In the genomic region with DNA sequence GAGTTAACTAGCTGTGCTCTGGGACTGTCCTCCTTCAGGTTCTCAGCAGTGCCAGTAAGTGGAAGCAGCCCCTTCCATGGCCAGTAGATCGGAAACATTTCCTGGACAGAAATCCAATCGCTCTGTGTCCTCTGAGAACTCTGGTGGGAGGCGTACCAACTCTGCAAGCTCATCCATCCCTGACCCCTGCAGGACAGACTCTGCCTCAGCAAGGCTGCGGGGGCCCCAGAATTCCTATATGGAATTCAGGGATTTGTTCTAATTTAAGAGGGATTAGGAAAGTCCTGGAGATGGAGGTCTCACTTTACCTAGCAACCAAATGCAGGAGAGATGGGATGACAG, we compare ENCODE assay signal across 17 mouse cellular contexts.
DNase-seq lines count a peak whose midpoint lies in the region; ATAC-seq lines count a peak whose summit lies in the region.
"Had no signal": no experiment of that assay in that cellular context is flagged by ENCODE, and none has a peak within 500 bp of the region (broad histone marks: within the 10 kb centered on the region; RNA-seq: fewer than 3 reads in every experiment).

No protein-coding gene starts in this region.

- H3K27ac ChIP-seq in hindbrain, embryonic 13.5 days, result peak overlapping the region; percentile 88
- H3K27ac ChIP-seq in hindbrain, embryonic 10.5 days, result no peak overlapping the region
- peak overlapping the region; percentile 60 for H3K27ac ChIP-seq in midbrain, embryonic 14.5 days (replicated peaks; ENCODE audit: low read depth, low read length)
- H3K27ac ChIP-seq: embryonic facial prominence, embryonic 15.5 days; forebrain, embryonic 10.5 days; intestine, embryonic 15.5 days; kidney, embryonic 15.5 days had no signal

- 77% methylated on average over 4 of the region's 4 CpGs for WGBS in hindbrain, embryonic 13.5 days
- 79% methylated on average over 4 of the region's 4 CpGs for WGBS in hindbrain, embryonic 10.5 days
- WGBS in midbrain, embryonic 14.5 days, result 58% methylated on average over 4 of the region's 4 CpGs

- H3K4me1 ChIP-seq in hindbrain, embryonic 13.5 days (replicated peaks), result peaks cover 26% of the 10 kb centered on the region
- H3K4me1 ChIP-seq in hindbrain, embryonic 10.5 days (replicated peaks), result peaks cover 16% of the 10 kb centered on the region
- peaks cover 16% of the 10 kb centered on the region for H3K4me1 ChIP-seq in midbrain, embryonic 14.5 days (ENCODE audit: control insufficient read depth, insufficient read depth, low read length)
- H3K4me1 ChIP-seq: embryonic facial prominence, embryonic 15.5 days; kidney, embryonic 15.5 days had no signal

- no peak overlapping the region for H3K4me3 ChIP-seq in hindbrain, embryonic 13.5 days
- H3K4me3 ChIP-seq in hindbrain, embryonic 10.5 days, result no peak overlapping the region
- no peak overlapping the region for H3K4me3 ChIP-seq in midbrain, embryonic 14.5 days (replicated peaks; ENCODE audit: low read depth, low read length)
- H3K4me3 ChIP-seq: embryonic facial prominence, embryonic 15.5 days; forebrain, embryonic 10.5 days; heart, embryonic 12.5 days; intestine, embryonic 15.5 days; kidney, embryonic 15.5 days had no signal

- no peak for DNase-seq in cerebellum, adult 8-10 months
- no peak for DNase-seq in hindbrain, embryonic 10.5 days (ENCODE audit: low spot score)
- peak; percentile 47 for DNase-seq in cerebellum, adult 9-11 months
- DNase-seq in midbrain, embryonic 14.5 days, result no peak
- no peak for DNase-seq in adrenal gland, postnatal 10 days
- no peak for DNase-seq in right cerebral cortex, postnatal 10 days (ENCODE audit: low spot score in 2 of 2)
- DNase-seq: lung, embryonic 14.5 days; thymus, postnatal 25 days had no signal

- peak overlapping the region; percentile 49; the same call in 1 of the 2 replicates for H3K4me2 ChIP-seq in hindbrain, embryonic 13.5 days
- no peak overlapping the region; the same call in 1 of the 2 replicates for H3K4me2 ChIP-seq in midbrain, embryonic 14.5 days (ENCODE audit: low read length)
- H3K4me2 ChIP-seq: embryonic facial prominence, embryonic 15.5 days; heart, embryonic 12.5 days; intestine, embryonic 15.5 days; kidney, embryonic 15.5 days; lung, embryonic 14.5 days had no signal

- no peaks in the 10 kb centered on the region; the same call in 1 of the 2 replicates for H3K9me3 ChIP-seq in hindbrain, embryonic 13.5 days
- H3K9me3 ChIP-seq in hindbrain, embryonic 10.5 days, result 0 out of 2 replicates have a peak, but pooled peaks cover 7% of the 10 kb centered on the region
- no peaks in the 10 kb centered on the region for H3K9me3 ChIP-seq in midbrain, embryonic 14.5 days (ENCODE audit: control insufficient read depth, low read length)
- H3K9me3 ChIP-seq: embryonic facial prominence, embryonic 15.5 days; intestine, embryonic 15.5 days; kidney, embryonic 15.5 days had no signal

- H3K27me3 ChIP-seq in hindbrain, embryonic 13.5 days, result no peaks in the 10 kb centered on the region
- no peaks in the 10 kb centered on the region for H3K27me3 ChIP-seq in hindbrain, embryonic 10.5 days (ENCODE audit: insufficient read depth, poor library complexity, severe bottlenecking)
- no peaks in the 10 kb centered on the region for H3K27me3 ChIP-seq in midbrain, embryonic 14.5 days (ENCODE audit: control insufficient read depth, insufficient read depth, low read length)
- H3K27me3 ChIP-seq: embryonic facial prominence, embryonic 15.5 days; heart, embryonic 12.5 days; intestine, embryonic 15.5 days; kidney, embryonic 15.5 days had no signal

- H3K9ac ChIP-seq in hindbrain, embryonic 13.5 days, result 0 out of 2 replicates have a peak overlapping the region, but pooled peaks have one; percentile 61
- no peak overlapping the region for H3K9ac ChIP-seq in midbrain, embryonic 14.5 days (replicated peaks; ENCODE audit: low read length)
- H3K9ac ChIP-seq: embryonic facial prominence, embryonic 15.5 days; heart, embryonic 12.5 days; intestine, embryonic 15.5 days; kidney, embryonic 15.5 days; lung, embryonic 14.5 days had no signal

- 0 out of 2 replicates have a peak, but pooled peaks have one; percentile 13 for ATAC-seq in cerebellum, adult (ENCODE audit: insufficient number of reproducible peaks, low FRiP score, low TSS enrichment)
- no peak for ATAC-seq in hindbrain, embryonic 13.5 days (ENCODE audit: low FRiP score)
- ATAC-seq in midbrain, embryonic 14.5 days (ENCODE audit: low FRiP score, low TSS enrichment), result no peak
- ATAC-seq: CD4-positive, CD25-positive, alpha-beta regulatory T cell, adult 4 months; intestine, embryonic 15.5 days had no signal

- H3K36me3 ChIP-seq in hindbrain, embryonic 13.5 days, result no peaks in the 10 kb centered on the region
- H3K36me3 ChIP-seq in hindbrain, embryonic 10.5 days, result no peaks in the 10 kb centered on the region; the same call in 1 of the 2 replicates
- no peaks in the 10 kb centered on the region for H3K36me3 ChIP-seq in midbrain, embryonic 14.5 days (ENCODE audit: control insufficient read depth, insufficient read depth, low read length)
- H3K36me3 ChIP-seq: embryonic facial prominence, embryonic 15.5 days; forebrain, embryonic 10.5 days; G1E; heart, embryonic 12.5 days; intestine, embryonic 15.5 days; kidney, embryonic 15.5 days had no signal
